In the genomic region with DNA sequence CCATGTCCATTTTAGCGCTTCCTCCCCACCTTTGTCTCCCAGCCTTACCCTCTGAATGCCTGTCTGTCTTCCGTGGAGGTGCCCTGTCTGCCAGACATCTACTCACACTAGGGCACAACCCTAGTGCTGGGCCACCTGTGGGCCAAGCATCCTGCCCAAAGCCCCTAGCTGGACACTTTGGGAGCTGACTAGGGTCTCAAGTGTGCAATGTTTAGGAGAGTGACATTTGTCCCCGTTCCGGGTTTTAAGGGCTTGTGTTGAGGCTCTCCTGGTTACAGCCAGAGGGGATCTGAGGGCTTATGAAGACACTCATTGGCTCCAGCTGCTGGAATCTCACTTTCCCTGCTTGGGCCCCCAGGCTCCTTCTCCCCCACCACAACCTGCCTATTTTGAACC, we compare ENCODE assay signal across 8 mouse cellular contexts. TPM values are rescaled to one million over a fixed set of nuclear protein-coding genes. Genes with fewer than 3 reads are reported as not detected.
DNase-seq lines count a peak whose midpoint lies in the region; ATAC-seq and TF ChIP-seq lines count a peak whose summit lies in the region.

No protein-coding gene starts in this region.

- H3K36me3 ChIP-seq in heart, embryonic 15.5 days: no peaks in the 10 kb centered on the region
- H3K36me3 ChIP-seq in hindbrain, postnatal 0 days (ENCODE audit: insufficient read depth, low read length): no peaks in the 10 kb centered on the region
- no peaks in the 10 kb centered on the region for H3K36me3 ChIP-seq in midbrain, postnatal 0 days (ENCODE audit: insufficient read depth, low read length)

- peak overlapping the region; percentile 63; the same call in 1 of the 2 replicates for H3K9ac ChIP-seq in heart, embryonic 15.5 days
- no peak overlapping the region for H3K9ac ChIP-seq in hindbrain, postnatal 0 days (replicated peaks; ENCODE audit: low read length)
- no peak overlapping the region for H3K9ac ChIP-seq in midbrain, postnatal 0 days (replicated peaks; ENCODE audit: low read length, poor library complexity, severe bottlenecking)

- H3K27ac ChIP-seq in heart, embryonic 15.5 days: peak overlapping the region; percentile 81
- H3K27ac ChIP-seq in hindbrain, postnatal 0 days: peak overlapping the region; percentile 32; the same call in 1 of the 2 replicates
- no peak overlapping the region for H3K27ac ChIP-seq in midbrain, postnatal 0 days (ENCODE audit: low read depth, low read length)

- DNase-seq in heart, adult 8-10 months (ENCODE audit: low spot score): no peak
- DNase-seq in embryo, embryonic 11 days: peak; percentile 63
- DNase-seq in hindbrain, postnatal 0 days (ENCODE audit: low spot score): no peak
- DNase-seq in midbrain, postnatal 0 days (ENCODE audit: low spot score): no peak
- no peak for DNase-seq in urinary bladder, postnatal 14 days (ENCODE audit: low spot score)
- DNase-seq in left cerebral cortex, postnatal 10 days (ENCODE audit: extremely low spot score in 1 of 2, low spot score in 2 of 2): no peak
- no peak for DNase-seq in right cerebral cortex, postnatal 10 days (ENCODE audit: low spot score in 2 of 2)

- H3K27me3 ChIP-seq in heart, embryonic 15.5 days: peaks cover 4% of the 10 kb centered on the region; the same call in 1 of the 2 replicates
- H3K27me3 ChIP-seq in hindbrain, postnatal 0 days (ENCODE audit: insufficient read depth, low read length): peaks cover 9% of the 10 kb centered on the region
- peaks cover 12% of the 10 kb centered on the region; the same call in 1 of the 2 replicates for H3K27me3 ChIP-seq in midbrain, postnatal 0 days (ENCODE audit: insufficient read depth, low read length)

- peak overlapping the region; percentile 56 for H3K4me3 ChIP-seq in heart, embryonic 15.5 days
- H3K4me3 ChIP-seq in hindbrain, postnatal 0 days (ENCODE audit: low read length): no peak overlapping the region
- H3K4me3 ChIP-seq in midbrain, postnatal 0 days (ENCODE audit: low read depth, low read length): peak overlapping the region; percentile 44; the same call in 1 of the 2 replicates

- H3K9me3 ChIP-seq in heart, embryonic 15.5 days (replicated peaks): no peaks in the 10 kb centered on the region
- no peaks in the 10 kb centered on the region for H3K9me3 ChIP-seq in hindbrain, postnatal 0 days (ENCODE audit: low read length)
- no peaks in the 10 kb centered on the region for H3K9me3 ChIP-seq in midbrain, postnatal 0 days (ENCODE audit: low read length)

- TF ChIP-seq CTCF in hindbrain, postnatal 0 days (IDR thresholded peaks at IDR 0.05; ENCODE audit: low read depth): no peak
- no peak for TF ChIP-seq CTCF in midbrain, postnatal 0 days (IDR thresholded peaks at IDR 0.05)

- intact Hi-C loops in left cerebral cortex, postnatal 10 days (cut with DNase I): loop anchor here (5.0 to 10.0 kb wide), 3 partner anchors 40 to 85 kb away; no protein-coding TSS in a partner anchor

- WGBS in heart, embryonic 15.5 days: 20% methylated on average over 4 of the region's 4 CpGs
- 12% methylated on average over 4 of the region's 4 CpGs for WGBS in hindbrain, postnatal 0 days
- 9% methylated on average over 4 of the region's 4 CpGs for WGBS in midbrain, postnatal 0 days

- peaks cover 43% of the 10 kb centered on the region for H3K4me1 ChIP-seq in heart, embryonic 15.5 days (replicated peaks)
- peaks cover 11% of the 10 kb centered on the region; the same call in 1 of the 2 replicates for H3K4me1 ChIP-seq in hindbrain, postnatal 0 days (ENCODE audit: insufficient read depth, low read length)
- peaks cover 16% of the 10 kb centered on the region for H3K4me1 ChIP-seq in midbrain, postnatal 0 days (ENCODE audit: insufficient read depth, low read length)

- H3K4me2 ChIP-seq in heart, embryonic 15.5 days: peak overlapping the region; percentile 95
- H3K4me2 ChIP-seq in hindbrain, postnatal 0 days (ENCODE audit: low read depth, low read length): peak overlapping the region; percentile 88
- peak overlapping the region; percentile 91 for H3K4me2 ChIP-seq in midbrain, postnatal 0 days (ENCODE audit: low read depth, low read length, poor library complexity, severe bottlenecking)

- no peak for ATAC-seq in heart, embryonic 15.5 days (replicated peaks; ENCODE audit: insufficient number of reproducible peaks, insufficient read depth, low FRiP score, low read depth)
- ATAC-seq in hindbrain, postnatal 0 days: no peak
- no peak for ATAC-seq in midbrain, postnatal 0 days (ENCODE audit: low FRiP score)

RNA-seq across cellular contexts. Expression of a gene that starts 42.5 kb away (rescaled TPM):
- polyA plus RNA-seq in heart, embryonic 15.5 days (2015; fragmentation: Nextera tagmentation; extraction: Ambion mirVana): 12.1 and 15.3 TPM in 2 replicates
- total RNA-seq in heart, adult 8-10 months (2022): 10 to 100 TPM in 2 of 4 experiments, 1 to 10 TPM in 2; 7.1 to 10.0 (median 8.8) TPM
- 21.4 and 22.3 TPM in 2 replicates for total RNA-seq in hindbrain, postnatal 0 days (2014; rRNA removed)
- polyA plus RNA-seq in hindbrain, postnatal 0 days (2015; fragmentation: Nextera tagmentation; extraction: Ambion mirVana): 8.3 and 8.6 TPM in 2 replicates
- total RNA-seq in midbrain, postnatal 0 days (2014; rRNA removed): 20.1 and 20.5 TPM in 2 replicates
- 9.0 and 9.5 TPM in 2 replicates for polyA plus RNA-seq in midbrain, postnatal 0 days (2015; fragmentation: Nextera tagmentation; extraction: Ambion mirVana)
- total RNA-seq in left cerebral cortex, postnatal 10 days (2021): 10 to 100 TPM; 29.7 to 34.1 TPM
